Mouse (Mus musculus) erythroblast, adult 5-6 weeks (primary cell): Measurements from ENCODE around the gene Gm7075. TPM values are rescaled to one million over a fixed set of nuclear protein-coding genes. Genes with fewer than 3 reads are reported as not detected.
A peak's percentile ranks its signal among the peaks of the same experiment; 100 is the strongest.

Experiments
- ATAC-seq: replicated peaks from 2 replicates; pipeline ENCODE4 v1.8.0; 2016; ENCODE audit warnings: moderate number of reproducible peaks, mild to moderate bottlenecking, moderate TSS enrichment, inconsistent platforms; ENCODE audit not compliant: poor library complexity, low FRiP score, severe bottlenecking
- total RNA-seq, 2 experiments: library from RNA; stranded (forward) in 1 of 2; stranded (reverse) in 1 of 2; fragments of 150-400 nt in 1 of 2; fragments of 200-764, 138-1000 nt in 1 of 2; gene quantifications; 2 replicates each; pipeline versions ENCODE4 v1.2.3 to v1.2.4; 2015 to 2017; ENCODE audit warnings: low replicate concordance in 2 of 2

The Gm7075 gene
- total RNA-seq, 2 experiments from 2014 or later = not detected

- ATAC-seq = peak; percentile 80
These were observed 44.1 kb downstream of the Gm7075 start for GRCm38 (mm10) chr10:63377468-63377867.

- no peak for ATAC-seq
These were observed 45.3 kb downstream of the Gm7075 start for GRCm38 (mm10) chr10:63376303-63376702.

Other genes starting within 250 kb of the Gm7075 start
- gene Mypn, start 217.8 kb downstream of the Gm7075 start, total RNA-seq (2015; ENCODE audit: low replicate concordance) = not detected in 2 replicates
- gene Mypn, start 217.8 kb downstream of the Gm7075 start, total RNA-seq (2017; ENCODE audit: low replicate concordance) = 0.14 TPM in 1 of 2 replicates, not detected in the other
- 88.8 and 116 TPM in 2 replicates for gene Herc4, start 178.0 kb downstream of the Gm7075 start, total RNA-seq (2015; ENCODE audit: low replicate concordance)
- gene Herc4, start 178.0 kb downstream of the Gm7075 start, total RNA-seq (2017; ENCODE audit: low replicate concordance) = 84.1 and 89.2 TPM in 2 replicates
- 18.8 and 21.7 TPM in 2 replicates for gene Sirt1, start 40.1 kb downstream of the Gm7075 start, total RNA-seq (2015; ENCODE audit: low replicate concordance)
- gene Sirt1, start 40.1 kb downstream of the Gm7075 start, total RNA-seq (2017; ENCODE audit: low replicate concordance) = 30.3 and 31.5 TPM in 2 replicates
- gene Dnajc12, start 39.3 kb downstream of the Gm7075 start, total RNA-seq (2015; ENCODE audit: low replicate concordance) = 2.3 and 4.8 TPM in 2 replicates
- 0.51 and 0.98 TPM in 2 replicates for gene Dnajc12, start 39.3 kb downstream of the Gm7075 start, total RNA-seq (2017; ENCODE audit: low replicate concordance)
- not detected in 2 replicates for gene Ctnna3, start 8.3 kb upstream of the Gm7075 start, total RNA-seq (2015; ENCODE audit: low replicate concordance)
- not detected in 2 replicates for gene Ctnna3, start 8.3 kb upstream of the Gm7075 start, total RNA-seq (2017; ENCODE audit: low replicate concordance)